Mouse (Mus musculus) cerebellum, postnatal 14 days (tissue): Measurements from ENCODE around the gene Klf6.

ENCODE experiments used
- DNase-seq, 2 experiments: peaks; one replicate each; pipeline ENCODE4 v3.0.0; 2021; ENCODE audit warnings: mixed read lengths in 2 of 2

Klf6 gene

DNA sequence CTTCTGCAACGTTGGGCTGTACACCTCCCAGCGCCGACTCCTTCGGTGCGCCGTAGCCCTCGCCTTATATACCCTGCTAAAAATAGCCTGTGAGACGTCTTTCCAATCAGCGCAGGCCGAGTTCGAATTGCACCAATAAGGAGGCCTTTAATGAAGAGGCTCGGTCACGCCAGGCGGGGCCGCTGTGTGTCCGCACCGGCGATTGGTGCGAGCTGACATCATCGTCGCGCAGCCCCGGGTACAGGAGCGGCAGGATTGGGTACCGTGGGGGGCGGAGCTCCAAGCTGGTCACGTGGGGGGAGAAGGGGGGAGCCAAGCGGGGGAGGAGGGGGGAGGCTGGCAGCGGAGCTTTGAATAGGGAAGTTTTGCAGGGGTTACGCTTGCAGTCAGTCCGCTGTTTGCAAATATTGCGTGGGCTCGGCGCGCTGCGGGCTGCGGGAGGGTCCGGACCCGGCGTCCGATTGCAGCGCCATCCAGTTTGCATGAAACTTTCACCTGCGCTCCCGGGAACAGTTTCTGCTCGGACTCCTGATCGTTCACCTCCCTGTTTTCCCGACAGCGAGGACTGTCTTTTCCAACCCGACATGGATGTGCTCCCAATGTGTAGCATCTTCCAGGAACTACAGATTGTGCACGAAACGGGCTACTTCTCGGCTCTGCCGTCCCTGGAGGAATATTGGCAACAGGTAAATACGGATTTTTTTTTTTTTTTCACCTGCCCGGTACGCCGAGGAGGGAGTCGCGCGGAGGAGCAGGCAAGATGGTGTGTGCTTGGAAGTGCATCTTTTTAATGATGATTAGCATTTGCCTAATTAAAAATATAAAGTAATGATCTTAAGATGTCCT, at the start of gene Klf6:
TSS of gene Klf6 (plus strand) at position 326 of the 846 bp plus-strand sequence.
- DNase-seq: peak; percentile 99

DNA sequence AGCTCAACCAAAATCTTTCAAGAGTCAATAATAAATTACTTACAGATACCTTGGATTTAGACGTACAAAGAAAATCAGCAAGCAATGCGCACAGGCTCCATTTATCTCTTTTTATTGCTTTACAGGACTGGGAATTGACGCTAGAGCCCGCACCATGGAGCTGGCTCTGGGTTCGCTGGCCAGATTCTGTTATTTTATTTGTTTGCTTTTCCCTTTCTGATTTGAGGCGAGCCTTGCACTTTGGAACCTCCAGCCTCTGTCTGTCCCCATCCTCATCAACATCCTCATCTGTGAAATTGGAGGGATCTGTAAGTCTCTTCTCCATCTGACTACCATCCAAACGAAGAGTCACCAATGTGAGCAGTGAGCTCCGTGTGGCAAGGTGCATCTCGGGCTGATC, 47.8 kb upstream of the Klf6 start:
- no peak for DNase-seq

DNA sequence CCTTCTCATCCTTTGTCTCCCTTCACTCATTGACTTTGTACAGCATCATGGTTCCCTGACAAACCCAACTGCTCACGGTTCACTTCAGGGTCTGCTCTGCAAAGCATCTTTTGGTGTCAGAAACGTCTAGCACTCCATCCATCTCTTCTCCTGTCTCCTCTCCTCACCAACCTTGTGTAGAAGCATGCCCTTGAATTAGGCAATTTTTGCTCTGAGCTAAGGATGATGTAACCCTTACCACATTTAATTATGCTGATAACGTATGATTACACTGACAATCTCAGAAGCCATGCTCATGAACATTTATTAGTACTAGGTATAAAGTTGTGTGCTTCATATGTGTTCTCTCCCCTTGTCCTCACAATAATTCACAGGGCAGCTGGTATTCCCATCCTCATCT, 44.0 kb upstream of the Klf6 start:
- no peak for DNase-seq

DNA sequence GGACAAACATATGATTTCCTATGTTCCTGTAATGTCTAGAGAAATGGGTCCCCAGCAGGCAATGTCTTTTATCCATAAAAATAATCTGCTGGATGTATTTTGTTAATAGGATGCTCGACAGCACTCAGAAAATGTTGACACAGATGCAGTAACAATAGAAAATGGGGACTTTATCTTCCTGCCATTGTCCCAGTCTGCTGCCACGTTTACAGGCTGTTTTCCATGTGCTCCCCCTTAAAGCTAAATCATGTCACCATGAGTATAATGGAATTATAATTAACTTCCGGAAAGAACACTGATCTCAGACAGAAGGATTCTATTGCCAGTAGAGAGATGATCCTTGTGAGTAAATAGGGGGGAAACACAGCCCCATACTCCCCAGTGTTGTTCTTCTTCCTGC, 42.1 kb upstream of the Klf6 start:
- DNase-seq: no peak

DNA sequence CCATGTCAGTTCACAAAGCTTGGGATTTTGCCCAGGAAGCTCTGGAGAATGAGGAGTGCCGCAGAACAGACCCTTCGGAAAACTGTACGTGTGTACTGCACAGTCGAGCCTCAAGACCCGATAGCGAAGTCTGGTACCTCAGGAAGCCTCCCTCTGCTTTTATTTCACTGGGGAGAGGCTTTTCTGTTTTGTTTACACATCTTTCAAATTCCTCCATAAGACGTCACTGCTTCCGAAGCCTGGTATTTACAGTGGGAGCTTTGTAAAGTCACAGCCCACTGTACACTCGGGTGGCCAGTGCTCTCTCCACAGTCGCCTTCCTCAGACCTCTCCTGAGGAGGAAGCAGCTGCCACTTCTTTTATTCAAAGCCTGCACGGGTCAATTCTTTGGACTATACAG, 38.7 kb upstream of the Klf6 start:
- DNase-seq: no peak

DNA sequence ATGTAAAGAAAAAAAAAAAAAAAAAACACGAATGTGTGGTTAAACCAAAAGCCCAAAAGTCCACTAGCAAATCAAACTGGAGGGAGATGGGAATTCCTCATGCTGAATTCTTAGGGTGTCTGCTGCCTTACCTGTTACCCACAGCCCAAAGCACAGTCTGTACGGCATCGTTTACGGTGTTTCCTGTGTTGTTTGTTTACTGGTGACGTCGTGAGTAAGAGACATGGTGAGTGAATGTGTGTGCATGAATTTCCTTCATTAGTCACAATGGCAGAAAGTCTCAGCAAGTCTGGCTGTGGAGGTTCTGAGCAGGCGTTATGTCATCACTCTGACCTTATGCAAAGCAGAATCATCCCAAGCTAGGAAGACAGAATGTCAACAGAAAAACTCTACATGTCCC, 38.1 kb upstream of the Klf6 start:
- DNase-seq: no peak

DNA sequence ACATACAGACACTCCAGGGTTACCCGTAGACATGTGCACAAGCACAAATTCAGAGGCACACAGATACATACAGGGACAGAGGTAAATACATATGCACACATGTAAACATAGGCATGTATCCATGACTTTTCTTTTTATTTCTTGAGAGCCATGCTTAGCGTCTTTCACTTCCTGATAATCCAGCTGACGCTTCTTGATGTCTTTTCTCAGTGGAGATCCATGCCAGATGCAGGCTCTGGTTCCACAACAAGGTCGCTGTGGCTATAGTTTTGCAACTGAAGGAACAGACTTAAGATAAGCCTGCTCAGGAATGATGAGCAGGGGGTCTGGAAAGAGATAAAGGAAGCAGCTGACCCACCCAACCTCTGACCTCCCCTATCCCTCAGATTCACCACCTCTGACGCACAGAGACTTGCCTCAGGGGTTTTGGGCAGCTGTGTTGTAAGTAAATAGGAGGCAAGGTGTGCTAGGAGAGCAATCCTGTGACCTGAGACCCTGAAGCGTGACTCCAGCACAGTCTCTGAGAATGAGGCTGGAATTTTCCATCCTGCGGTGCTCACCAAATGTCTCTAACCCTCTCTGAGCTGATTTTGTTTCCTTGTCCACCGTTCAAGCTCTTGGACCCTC, 37.0 kb upstream of the Klf6 start:
- no peak for DNase-seq

DNA sequence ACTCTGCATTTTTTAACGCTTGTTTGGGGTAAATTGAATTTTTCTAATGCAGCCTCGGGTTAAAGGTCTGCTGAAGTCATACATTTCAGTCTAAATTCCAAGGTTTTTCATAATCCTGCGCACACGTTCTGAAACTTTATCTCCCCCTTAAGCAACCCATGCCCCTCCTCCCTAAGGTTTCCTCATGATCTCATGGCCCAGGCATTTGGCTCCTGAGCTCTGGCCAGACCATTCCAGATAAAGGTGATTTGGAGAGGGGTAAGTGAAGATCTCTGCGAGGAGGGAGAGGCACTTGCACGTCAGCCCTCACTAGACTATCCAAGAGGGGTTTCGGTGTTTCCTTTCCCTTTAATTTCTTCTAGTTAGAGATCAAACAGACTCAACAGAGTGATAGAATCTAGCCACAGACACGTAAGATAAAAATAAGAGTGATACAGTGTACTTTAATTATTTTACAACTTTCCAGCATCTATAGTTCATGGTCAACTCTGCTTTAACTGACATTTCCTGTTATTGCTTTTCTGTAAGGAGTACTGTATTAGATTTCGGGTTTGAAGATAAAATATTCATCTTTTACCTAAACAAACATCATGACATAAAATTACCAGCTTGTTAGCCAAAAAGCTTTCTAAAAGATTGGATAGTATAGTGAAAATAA, 35.0 kb upstream of the Klf6 start:
- DNase-seq: no peak

DNA sequence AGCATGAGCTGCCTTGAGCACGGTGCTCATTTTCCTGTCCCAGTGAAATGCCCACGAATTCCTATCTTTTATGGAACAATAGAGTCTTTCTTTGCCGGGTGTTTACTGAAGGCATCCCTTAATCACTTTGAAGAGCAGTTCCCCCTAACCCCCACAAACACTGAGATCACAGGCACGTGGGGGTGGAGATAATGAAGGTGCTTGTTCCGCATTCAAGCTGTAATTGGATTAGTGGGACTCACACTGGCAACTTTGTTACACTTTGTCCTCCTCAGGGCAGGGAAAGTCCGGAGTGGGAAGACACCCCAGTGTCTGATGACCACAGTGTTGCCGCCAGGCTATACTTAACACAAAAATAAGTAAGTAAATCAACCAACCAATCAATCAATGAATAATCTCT, 29.3 kb upstream of the Klf6 start:
- DNase-seq: no peak

DNA sequence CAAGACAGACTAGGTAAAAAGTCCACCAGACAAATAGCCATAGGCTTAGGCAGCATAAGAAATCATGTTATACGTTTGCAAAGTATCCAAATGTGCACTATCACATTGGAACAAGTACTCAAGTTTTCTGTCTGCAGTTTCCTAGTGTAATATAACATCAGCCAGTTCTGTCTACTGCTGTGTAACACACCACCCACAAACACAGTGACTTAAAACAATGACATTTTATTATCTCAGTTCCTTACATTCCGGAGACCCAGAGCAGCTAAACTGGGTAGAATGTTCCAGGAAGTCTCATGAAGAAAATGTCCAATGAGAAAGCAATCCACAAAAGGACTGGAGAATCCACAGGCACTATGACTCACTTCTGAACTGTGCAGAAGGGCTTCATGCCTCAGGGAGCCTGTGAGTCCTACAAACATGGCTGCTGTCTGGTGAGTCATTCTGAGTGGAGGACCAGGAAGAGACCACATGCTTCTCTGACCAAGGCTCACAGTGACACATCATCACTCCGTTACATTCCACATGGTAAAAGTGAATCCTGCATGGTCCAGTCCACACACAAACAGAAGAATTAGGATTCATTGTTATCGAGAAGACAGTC, 24.0 kb upstream of the Klf6 start:
- no peak for DNase-seq

DNA sequence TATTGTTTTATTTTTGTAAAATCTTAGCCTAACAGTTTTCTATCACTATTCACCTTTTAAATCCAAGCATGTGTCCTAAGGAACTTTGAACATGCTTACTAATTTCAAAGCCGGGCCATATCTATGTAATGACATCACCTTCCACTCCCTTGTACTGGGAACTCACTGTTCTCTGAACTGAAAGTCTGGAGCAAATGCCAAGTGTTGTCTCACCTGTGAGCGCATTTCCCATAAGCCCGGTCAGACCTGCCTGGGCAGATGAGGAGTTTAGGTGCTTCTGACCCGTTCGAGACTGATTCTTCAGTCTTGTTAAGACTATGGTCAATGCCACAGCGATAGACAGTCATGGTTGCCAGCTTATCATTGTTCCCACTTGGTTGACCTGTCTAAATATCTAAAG, 19.9 kb upstream of the Klf6 start:
- no peak for DNase-seq

DNA sequence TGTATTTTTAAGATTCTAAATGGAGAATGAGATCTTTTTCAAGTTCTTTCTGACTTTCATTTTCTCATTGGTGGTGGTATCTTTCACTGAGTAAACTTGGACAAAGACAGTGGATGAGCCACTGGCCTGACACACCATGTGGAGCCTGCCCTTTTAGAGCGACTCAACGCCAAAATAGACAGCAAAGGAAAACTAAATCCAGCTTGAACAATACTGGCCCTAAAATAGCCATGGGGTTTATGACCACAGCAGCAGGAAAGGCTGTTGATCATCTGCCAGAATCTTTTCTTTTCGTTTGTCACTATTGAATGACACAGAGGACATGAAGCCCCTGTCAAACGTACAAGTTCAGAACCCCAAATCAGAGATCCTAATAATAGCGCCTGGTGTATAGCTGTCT, 18.4 kb upstream of the Klf6 start:
- DNase-seq: no peak

DNA sequence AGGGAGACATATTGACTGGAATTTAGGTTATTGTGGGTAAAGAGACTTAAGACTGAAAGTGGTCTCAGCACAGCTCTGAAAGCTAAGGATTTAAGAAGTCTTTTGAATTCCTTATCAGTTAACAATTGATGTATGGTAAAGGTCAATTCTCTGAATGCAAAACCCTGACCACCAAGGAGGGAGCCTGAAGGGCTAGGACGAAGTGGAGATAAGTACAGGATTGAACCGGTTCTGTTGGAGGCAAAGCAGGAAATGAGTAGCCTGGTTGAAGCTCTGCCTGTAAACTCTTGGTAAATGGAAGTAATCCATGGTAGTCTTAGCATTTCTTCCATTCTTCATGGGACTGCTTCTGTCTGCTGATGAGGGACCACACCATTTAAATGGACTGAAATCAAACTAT, 17.5 kb upstream of the Klf6 start:
- no peak for DNase-seq

DNA sequence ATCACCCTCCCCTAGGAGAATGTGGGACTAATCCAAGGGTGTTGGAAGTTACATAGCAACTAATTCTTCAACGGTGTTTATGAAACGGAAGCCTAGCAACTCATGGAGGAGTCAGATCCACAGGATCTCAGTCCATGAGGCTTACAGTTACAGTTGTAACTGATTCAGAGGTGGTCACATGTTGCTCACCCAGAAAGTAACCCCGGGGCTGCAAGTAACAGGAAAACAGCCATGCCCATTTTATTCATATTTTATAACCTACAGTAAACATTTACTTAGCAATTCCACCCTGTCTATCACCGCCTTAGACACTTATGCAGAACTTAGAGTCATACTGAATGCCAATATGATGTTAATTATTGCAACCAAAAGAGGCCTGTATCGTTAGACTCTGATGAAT, 16.9 kb upstream of the Klf6 start:
- no peak for DNase-seq

DNA sequence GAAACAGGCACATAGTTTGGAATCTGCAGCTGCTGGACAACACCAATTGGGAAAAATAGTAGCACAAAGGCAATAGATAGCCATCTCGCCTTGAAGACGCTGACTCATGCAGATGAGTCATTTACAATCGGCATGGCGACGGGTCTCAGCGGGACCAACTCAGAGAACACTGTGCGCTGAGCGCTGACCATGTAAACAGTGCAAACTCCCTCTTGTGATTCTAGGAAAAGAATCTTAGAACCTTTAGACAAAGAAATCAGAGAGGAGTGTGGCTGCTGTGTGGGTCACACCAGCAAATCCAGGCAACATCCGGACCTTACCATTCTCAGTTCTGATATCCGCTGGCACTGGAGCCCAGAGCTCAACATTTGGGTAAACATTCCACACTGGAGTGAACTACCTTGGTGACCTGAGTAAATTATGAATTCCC, 16.1 kb upstream of the Klf6 start:
- DNase-seq: no peak

DNA sequence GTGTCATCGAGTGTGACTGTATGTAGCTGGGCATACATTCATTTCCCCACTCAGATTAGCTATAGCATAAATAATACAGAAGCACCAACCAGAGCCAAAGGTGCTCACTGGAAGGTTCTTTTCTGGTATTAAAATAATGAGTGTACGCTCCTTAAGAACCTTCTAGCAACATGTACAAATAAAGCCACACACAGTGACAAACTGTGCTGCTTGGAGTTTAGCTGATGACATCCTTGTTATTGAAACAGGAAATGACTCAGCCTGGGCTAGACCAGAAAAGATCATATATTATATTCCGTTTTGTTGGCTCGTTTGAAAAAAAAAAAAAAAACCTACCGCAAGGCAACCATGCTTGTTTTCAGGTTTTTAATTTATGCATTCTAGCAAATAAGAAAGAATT, 15.7 kb upstream of the Klf6 start:
- no peak for DNase-seq

DNA sequence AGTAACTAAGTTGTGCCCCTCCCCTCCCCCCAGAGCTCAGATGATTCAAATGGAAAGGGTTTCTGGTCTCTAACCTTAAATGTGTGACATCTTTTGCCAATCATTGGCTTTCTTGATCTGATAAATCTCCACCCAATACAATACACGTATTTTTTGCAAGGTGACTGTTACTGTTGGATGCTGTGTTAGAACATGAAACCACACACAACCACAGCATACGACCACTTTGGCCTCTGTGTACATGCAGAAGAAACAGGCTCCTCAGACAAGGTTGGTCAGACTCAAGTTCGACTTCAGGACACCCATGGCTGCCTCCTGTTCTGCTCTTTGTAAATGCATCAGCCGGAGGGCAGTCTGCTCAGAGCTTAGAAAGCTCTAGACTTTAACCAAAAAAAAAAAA, 14.4 kb upstream of the Klf6 start:
- DNase-seq: no peak

DNA sequence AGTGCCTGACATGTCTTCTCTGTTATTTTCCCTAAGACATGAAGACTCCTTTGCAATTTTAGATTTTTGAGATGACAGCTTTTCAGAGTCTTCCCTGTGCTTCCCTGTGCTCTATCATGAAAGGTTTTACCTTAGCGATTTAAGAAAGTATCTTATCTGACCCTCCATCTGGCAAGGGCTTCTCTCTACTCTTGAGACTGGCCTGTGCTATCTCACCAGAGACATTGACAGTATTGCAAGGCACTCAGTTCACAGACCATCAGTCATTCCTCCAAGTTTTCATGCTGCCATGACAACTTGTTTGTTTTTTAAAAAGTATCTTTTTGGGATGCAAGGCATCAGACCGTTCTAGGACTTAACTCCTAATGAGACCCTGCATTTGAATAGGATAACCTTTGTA, 13.5 kb upstream of the Klf6 start:
- DNase-seq: no peak

DNA sequence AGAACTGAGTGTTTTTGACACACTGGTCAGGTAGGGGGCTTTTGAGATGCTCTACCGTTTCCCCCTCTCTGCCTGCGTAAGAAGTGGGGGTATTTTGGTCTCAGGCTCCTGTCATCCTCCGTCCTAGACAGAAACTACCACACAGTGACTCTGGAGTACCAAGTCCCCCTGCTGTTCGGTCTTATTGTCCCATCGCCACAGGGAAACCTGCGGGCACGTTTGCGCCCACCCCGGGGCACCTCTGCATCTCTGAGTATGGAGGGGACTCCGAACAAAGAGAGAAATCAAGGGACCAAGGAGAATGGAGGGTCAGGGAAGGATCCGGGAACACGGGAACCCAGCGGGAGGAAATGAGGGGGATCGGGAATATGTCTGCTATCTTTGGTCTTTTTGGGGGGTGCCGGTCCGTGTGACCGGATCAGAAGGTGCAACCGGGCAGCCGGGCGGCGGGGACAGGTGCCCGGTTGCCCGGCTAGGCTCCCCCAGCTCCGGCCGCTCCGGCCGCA, 578 bp upstream of the Klf6 start:
- no peak for DNase-seq

DNA sequence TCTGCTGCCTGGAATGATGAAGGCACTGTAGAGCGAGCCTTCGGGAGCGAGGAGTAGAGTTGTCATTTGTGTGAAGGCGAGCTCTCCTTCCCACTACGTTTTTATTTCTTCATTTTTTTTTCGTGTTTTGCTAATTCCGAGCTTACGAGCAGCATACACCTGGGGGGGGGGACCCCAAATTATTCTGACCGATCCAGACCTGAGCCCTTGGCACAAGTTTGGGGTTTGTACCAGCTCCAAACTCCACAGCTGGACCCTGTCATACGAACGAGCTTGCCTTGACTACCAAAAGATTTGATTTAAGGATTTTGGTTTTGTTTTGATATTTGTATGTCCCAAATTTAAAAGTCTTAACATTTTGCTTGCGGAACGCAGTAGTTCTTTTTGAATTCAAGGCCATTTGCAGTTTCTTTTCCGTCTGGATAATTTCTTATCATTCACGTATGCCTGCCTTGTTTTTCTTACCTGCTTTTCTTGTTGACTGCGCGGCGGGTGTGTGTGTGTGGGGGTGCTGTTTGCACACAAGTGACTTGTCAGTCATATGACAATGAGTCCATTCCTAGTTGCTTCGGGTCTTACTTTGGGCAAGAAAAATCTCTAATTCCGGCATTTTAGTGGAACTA, 832 bp downstream of the Klf6 start:
- peak; percentile 63 to 73 for DNase-seq

DNA sequence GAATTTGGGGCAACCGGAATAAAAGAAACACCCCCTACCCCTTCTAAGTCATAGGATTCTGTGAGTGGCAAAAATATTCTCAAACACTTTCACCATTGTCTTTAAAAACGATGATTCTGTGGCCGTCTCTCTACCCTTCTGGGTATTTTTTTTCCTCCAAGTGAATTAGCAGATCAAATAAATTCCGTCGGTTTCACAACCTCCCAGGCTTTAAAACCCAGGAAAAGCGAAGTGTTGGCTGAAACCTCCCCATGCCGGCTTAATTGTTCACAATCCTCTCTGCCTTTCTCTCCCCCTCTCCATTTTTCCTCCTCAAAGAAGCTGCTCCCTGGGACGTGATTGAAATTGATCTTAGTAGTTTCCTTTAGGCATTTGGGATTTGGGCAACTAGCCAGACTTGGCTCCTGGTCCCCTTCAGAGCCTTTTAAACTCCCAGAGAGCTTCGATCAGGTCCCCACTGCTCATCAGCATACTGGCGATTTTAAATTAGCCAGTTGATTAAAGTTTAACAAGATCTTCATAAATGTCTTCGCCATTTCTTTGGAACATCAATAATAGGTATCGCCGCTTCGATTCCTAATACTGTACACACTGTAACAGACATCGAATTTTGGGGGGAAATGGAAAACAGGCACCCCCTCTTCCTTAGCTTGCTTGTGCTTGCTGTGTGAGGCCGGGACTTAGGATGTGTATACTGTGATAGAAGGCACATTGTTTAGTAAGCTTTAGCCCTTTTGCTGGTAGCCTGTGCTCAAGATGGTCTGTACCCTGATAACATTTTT, 1.5 kb downstream of the Klf6 start:
- DNase-seq: peak; percentile 52 to 60

DNA sequence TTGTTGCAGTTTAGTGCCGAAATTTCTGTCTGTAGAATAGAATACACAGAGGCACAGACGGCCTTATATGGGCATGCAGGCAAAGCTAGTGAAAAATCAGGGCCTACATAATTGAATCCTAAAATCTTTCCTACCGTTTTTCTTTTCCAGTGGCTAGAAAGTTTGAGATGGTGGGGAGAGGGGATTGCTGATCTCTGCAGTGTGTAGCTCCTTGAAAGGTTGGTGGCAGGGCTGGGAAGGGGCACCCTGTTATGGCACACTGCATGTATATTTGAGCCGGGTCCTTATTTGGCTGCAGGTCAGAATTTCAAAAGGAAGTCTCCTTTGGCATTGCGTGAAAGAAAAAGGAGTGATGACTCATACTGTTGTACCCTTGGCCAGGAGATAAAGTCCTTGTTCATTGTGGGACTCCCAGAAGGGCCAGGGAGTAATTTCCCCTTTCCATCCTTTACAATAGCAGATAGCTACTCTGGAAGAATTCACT, 2.2 kb downstream of the Klf6 start:
- DNase-seq: peak in 1 of 2 experiments; percentile 40
